Mouse (Mus musculus) testis, adult 2 months (tissue): ENCODE data around the gene Abhd6.
A peak's percentile ranks its signal among the peaks of the same experiment; 100 is the strongest.

Source experiments
- CTCF ChIP-seq: fragments of 200-500 bp; IDR thresholded peaks from 2 replicates; pipeline ENCODE4 v1.5.1; 2012; ENCODE audit warnings: low read depth, mild to moderate bottlenecking, inconsistent platforms, low read length, moderate library complexity; ENCODE audit not compliant: control insufficient read depth, insufficient read depth, insufficient replicate concordance
- POLR2A ChIP-seq: fragments of 200-500 bp; IDR thresholded peaks from 2 replicates; pipeline ENCODE4 v1.6.1; 2012; ENCODE audit warnings: low read depth, mild to moderate bottlenecking, inconsistent platforms, low read length, moderate library complexity; ENCODE audit not compliant: control insufficient read depth

DNA sequence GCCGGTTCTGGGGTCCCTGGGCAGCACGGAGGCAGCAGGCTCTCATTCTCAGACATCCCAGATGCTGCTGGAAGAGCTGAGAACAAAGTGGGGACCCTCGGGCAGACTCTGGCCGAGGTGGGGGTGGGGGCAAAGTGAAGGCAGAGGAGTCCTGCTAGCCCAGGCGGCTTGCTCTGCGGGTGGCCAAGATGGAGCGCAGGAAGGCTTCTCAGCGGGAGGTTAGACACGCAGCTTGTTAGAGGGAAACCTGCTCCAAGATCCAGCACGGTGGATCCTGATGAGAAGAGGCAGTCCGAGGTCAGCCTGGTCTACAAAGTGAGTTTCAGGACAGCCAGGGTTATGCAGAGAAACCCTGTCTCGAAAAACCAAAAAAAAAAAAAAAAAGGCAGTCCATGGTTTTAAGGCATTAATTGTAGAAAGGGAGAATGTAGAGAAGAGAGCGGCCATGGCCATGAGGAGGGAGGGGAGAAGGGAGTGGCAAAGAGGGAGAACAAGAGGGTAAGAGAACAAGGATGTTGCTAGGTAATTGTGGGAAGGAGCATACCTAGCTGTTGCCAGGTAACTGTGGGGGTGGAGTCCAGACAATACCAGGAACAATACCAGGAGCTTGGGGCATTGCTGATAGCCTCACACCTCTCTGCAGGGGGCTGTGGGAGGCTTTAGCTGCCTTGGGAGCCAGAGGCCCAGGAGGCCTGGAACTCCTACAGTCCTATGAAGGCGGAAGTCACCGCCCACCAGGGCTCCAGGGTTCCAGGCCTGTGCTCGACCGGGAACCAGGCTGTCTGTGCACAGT is 51.8 kb downstream of the Abhd6 start:
- TF ChIP-seq CTCF (no peak), POLR2A (peak; percentile 10; the same call in 1 of the 2 replicates)
